Mouse (Mus musculus): ENCODE results near the gene Trim14. TPM values are rescaled to one million over a fixed set of nuclear protein-coding genes. Genes with fewer than 3 reads are reported as not detected.

Trim14 gene
- polyA plus RNA-seq, 1 experiment from 2014 or later, result 0.92 TPM

- no peak for DNase-seq (ENCODE audit: low spot score)
- no peaks in the 10 kb centered on the region for H3K4me1 ChIP-seq (ENCODE audit: control insufficient read depth, insufficient read depth, low read length)
- H3K36me3 ChIP-seq (ENCODE audit: control insufficient read depth, insufficient read depth, low read length), result no peaks in the 10 kb centered on the region
- 82% methylated on average over 8 of the region's 8 CpGs for WGBS
- no peak overlapping the region for H3K27ac ChIP-seq (ENCODE audit: low read depth, low read length)
- H3K9me3 ChIP-seq (ENCODE audit: control insufficient read depth, low read length), result no peaks in the 10 kb centered on the region
- H3K4me2 ChIP-seq (ENCODE audit: low read depth), result no peak overlapping the region
- no peaks in the 10 kb centered on the region for H3K27me3 ChIP-seq (ENCODE audit: control insufficient read depth, insufficient read depth, low read length)
- H3K4me3 ChIP-seq (ENCODE audit: low read depth, low read length), result no peak overlapping the region
- ATAC-seq (ENCODE audit: insufficient read depth, low FRiP score, low TSS enrichment), result no peak
- no peak overlapping the region for H3K9ac ChIP-seq (ENCODE audit: low read length)
Measured at GRCm38 (mm10) chr4:46566931-46567671, 31.2 kb upstream of the Trim14 start.

- no peak for ATAC-seq (ENCODE audit: insufficient read depth, low FRiP score, low TSS enrichment)
- no peak overlapping the region for H3K27ac ChIP-seq (ENCODE audit: low read depth, low read length)
- WGBS, result 96% methylated on average over 4 of the region's 4 CpGs
- no peak for DNase-seq (ENCODE audit: low spot score)
- H3K27me3 ChIP-seq (ENCODE audit: control insufficient read depth, insufficient read depth, low read length), result no peaks in the 10 kb centered on the region
- H3K36me3 ChIP-seq (ENCODE audit: control insufficient read depth, insufficient read depth, low read length), result no peaks in the 10 kb centered on the region
- no peaks in the 10 kb centered on the region for H3K4me1 ChIP-seq (ENCODE audit: control insufficient read depth, insufficient read depth, low read length)
- H3K4me3 ChIP-seq (ENCODE audit: low read depth, low read length), result no peak overlapping the region
- H3K9me3 ChIP-seq (ENCODE audit: control insufficient read depth, low read length), result no peaks in the 10 kb centered on the region
- H3K9ac ChIP-seq (ENCODE audit: low read length), result no peak overlapping the region
- H3K4me2 ChIP-seq (ENCODE audit: low read depth), result no peak overlapping the region
Measured at GRCm38 (mm10) chr4:46565393-46565955, 29.5 kb upstream of the Trim14 start.

- DNase-seq (ENCODE audit: low spot score) (no peak), ATAC-seq (ENCODE audit: insufficient read depth, low FRiP score, low TSS enrichment) (no peak)
- Histone ChIP-seq H3K27ac (ENCODE audit: low read depth, low read length) (no peak overlapping the region), H3K4me2 (ENCODE audit: low read depth) (no peak overlapping the region), H3K9ac (ENCODE audit: low read length) (no peak overlapping the region), H3K4me1 (ENCODE audit: control insufficient read depth, insufficient read depth, low read length) (no peaks in the 10 kb centered on the region), H3K9me3 (ENCODE audit: control insufficient read depth, low read length) (no peaks in the 10 kb centered on the region), H3K27me3 (ENCODE audit: control insufficient read depth, insufficient read depth, low read length) (no peaks in the 10 kb centered on the region), H3K4me3 (ENCODE audit: low read depth, low read length) (no peak overlapping the region), H3K36me3 (ENCODE audit: control insufficient read depth, insufficient read depth, low read length) (no peaks in the 10 kb centered on the region)
- WGBS, result 90% methylated on average over 4 of the region's 4 CpGs
Measured at GRCm38 (mm10) chr4:46564247-46564646, 28.3 kb upstream of the Trim14 start.

DNA sequence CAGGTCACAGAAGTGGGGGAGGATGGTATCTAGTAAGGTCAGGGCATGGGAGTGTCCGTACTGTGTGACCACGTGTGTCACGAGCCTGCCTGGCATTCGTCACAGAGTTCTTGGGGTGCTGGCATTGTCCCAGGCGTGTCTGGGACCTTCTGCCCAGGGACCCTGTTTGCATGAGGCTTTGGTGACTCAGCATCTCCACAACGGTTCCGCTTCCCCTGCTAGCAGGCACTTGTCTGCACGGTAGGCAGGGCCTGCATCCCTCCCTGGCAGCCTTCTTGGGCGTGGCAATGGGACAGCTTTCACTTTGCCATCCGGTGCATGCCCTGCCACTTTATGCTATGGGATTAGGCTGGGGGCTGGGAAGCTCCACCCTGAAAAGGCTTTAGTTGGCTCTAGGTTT, 27.9 kb upstream of the Trim14 start:
- WGBS, result 67% methylated on average over 10 of the region's 10 CpGs
- Histone ChIP-seq H3K4me2 (ENCODE audit: low read depth) (no peak overlapping the region), H3K4me3 (ENCODE audit: low read depth, low read length) (no peak overlapping the region), H3K27me3 (ENCODE audit: control insufficient read depth, insufficient read depth, low read length) (no peaks in the 10 kb centered on the region), H3K4me1 (ENCODE audit: control insufficient read depth, insufficient read depth, low read length) (no peaks in the 10 kb centered on the region), H3K36me3 (ENCODE audit: control insufficient read depth, insufficient read depth, low read length) (no peaks in the 10 kb centered on the region), H3K9ac (ENCODE audit: low read length) (no peak overlapping the region), H3K9me3 (ENCODE audit: control insufficient read depth, low read length) (no peaks in the 10 kb centered on the region), H3K27ac (ENCODE audit: low read depth, low read length) (no peak overlapping the region)
- no peak for DNase-seq (ENCODE audit: low spot score)
- no peak for ATAC-seq (ENCODE audit: insufficient read depth, low FRiP score, low TSS enrichment)

DNA sequence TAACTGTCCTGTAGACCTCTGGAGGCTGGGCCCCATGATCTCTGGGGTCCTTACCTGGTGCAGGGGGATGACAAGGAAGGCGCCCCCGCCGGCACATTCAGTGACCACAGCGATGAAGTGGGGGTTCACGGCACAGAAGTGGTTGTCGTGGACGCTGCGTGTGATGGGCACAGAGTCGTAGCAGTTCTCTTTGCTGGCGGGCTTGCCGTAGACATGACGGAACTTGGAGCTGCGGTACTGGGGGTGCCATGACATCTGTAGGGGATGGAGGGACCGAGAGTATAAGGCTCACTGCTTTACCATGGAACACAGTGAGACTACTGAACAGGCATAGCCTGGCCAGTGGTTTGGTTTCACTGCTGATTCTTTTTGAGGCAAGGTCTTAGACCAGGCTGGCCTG, 26.9 kb upstream of the Trim14 start:
- Histone ChIP-seq H3K4me3 (ENCODE audit: low read depth, low read length) (no peak overlapping the region), H3K4me1 (ENCODE audit: control insufficient read depth, insufficient read depth, low read length) (no peaks in the 10 kb centered on the region), H3K4me2 (ENCODE audit: low read depth) (no peak overlapping the region), H3K36me3 (ENCODE audit: control insufficient read depth, insufficient read depth, low read length) (no peaks in the 10 kb centered on the region), H3K9ac (ENCODE audit: low read length) (no peak overlapping the region), H3K27me3 (ENCODE audit: control insufficient read depth, insufficient read depth, low read length) (no peaks in the 10 kb centered on the region), H3K27ac (ENCODE audit: low read depth, low read length) (no peak overlapping the region), H3K9me3 (ENCODE audit: control insufficient read depth, low read length) (no peaks in the 10 kb centered on the region)
- ATAC-seq (ENCODE audit: insufficient read depth, low FRiP score, low TSS enrichment) (no peak), DNase-seq (ENCODE audit: low spot score) (no peak)
- 92% methylated on average over 14 of the region's 14 CpGs for WGBS

DNA sequence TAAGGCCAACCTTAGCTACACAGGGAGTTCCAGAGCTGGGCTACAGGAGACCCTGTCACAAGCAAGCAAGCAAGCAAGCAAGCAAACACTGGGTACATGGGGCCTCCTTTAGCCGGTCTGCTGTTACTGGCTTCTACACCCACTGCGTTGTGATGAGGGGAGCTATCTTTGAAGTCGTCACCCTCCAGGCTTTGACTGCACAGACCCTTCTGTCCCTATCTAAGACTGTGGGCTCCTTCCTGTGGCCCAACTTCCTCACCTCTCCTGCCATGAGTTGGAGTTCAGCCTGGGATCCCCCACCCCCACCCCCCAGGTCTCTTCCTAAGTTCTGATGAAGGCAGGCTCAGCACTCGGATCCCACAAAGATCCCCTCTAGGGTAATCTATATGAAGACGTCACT, 26.1 kb upstream of the Trim14 start:
- no peak for ATAC-seq (ENCODE audit: insufficient read depth, low FRiP score, low TSS enrichment)

DNA sequence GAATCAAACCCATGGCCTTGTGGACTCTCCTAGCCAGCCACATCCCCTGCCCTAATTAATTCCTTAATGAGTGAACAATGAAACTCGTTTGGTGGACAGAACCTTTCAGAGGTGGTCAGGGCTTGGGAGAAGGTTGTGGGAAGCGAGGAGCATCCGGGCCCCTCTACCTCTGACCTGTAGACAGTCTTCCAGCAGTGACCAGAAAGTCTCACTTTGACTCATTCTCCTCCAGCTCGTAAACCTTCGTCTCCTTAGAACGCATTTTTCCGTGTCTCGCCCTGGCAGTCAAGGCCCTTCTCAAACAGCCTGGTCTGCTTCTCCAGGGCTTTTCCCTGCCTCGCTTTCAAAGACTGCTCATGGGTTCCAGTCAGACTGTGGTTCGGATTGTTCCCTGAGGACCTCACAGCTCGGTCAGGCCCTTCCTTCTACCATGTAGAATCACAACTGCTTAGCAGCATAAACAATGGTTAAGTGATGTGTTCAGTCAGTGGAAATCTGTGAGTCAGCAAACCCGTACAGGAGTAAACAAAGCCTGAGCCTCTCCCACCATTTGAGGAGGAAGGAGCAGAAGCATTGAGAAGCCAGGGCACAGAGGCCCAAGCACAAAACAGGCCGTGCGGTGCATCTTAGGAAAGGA, 24.2 kb upstream of the Trim14 start:
- Histone ChIP-seq H3K27ac (ENCODE audit: low read depth, low read length) (no peak overlapping the region), H3K4me1 (ENCODE audit: control insufficient read depth, insufficient read depth, low read length) (no peaks in the 10 kb centered on the region), H3K27me3 (ENCODE audit: control insufficient read depth, insufficient read depth, low read length) (no peaks in the 10 kb centered on the region), H3K9ac (ENCODE audit: low read length) (no peak overlapping the region), H3K9me3 (ENCODE audit: control insufficient read depth, low read length) (no peaks in the 10 kb centered on the region), H3K4me3 (ENCODE audit: low read depth, low read length) (no peak overlapping the region), H3K36me3 (ENCODE audit: control insufficient read depth, insufficient read depth, low read length) (no peaks in the 10 kb centered on the region), H3K4me2 (ENCODE audit: low read depth) (no peak overlapping the region)
- 83% methylated on average over 14 of the region's 14 CpGs for WGBS
- no peak for DNase-seq (ENCODE audit: low spot score)
- ATAC-seq (ENCODE audit: insufficient read depth, low FRiP score, low TSS enrichment), result no peak

More for the DNA sequence above, 26.1 kb upstream of the Trim14 start:
- H3K4me1 ChIP-seq (ENCODE audit: control insufficient read depth, insufficient read depth, low read length), result no peaks in the 10 kb centered on the region
- WGBS, result 75% methylated on average over 5 of the region's 5 CpGs
- H3K9ac ChIP-seq (ENCODE audit: low read length), result no peak overlapping the region
- H3K36me3 ChIP-seq (ENCODE audit: control insufficient read depth, insufficient read depth, low read length), result no peaks in the 10 kb centered on the region
- H3K4me3 ChIP-seq (ENCODE audit: low read depth, low read length), result no peak overlapping the region
- no peak for DNase-seq (ENCODE audit: low spot score)
- no peaks in the 10 kb centered on the region for H3K27me3 ChIP-seq (ENCODE audit: control insufficient read depth, insufficient read depth, low read length)
- no peak overlapping the region for H3K4me2 ChIP-seq (ENCODE audit: low read depth)
- H3K9me3 ChIP-seq (ENCODE audit: control insufficient read depth, low read length), result no peaks in the 10 kb centered on the region
- H3K27ac ChIP-seq (ENCODE audit: low read depth, low read length), result no peak overlapping the region

DNA sequence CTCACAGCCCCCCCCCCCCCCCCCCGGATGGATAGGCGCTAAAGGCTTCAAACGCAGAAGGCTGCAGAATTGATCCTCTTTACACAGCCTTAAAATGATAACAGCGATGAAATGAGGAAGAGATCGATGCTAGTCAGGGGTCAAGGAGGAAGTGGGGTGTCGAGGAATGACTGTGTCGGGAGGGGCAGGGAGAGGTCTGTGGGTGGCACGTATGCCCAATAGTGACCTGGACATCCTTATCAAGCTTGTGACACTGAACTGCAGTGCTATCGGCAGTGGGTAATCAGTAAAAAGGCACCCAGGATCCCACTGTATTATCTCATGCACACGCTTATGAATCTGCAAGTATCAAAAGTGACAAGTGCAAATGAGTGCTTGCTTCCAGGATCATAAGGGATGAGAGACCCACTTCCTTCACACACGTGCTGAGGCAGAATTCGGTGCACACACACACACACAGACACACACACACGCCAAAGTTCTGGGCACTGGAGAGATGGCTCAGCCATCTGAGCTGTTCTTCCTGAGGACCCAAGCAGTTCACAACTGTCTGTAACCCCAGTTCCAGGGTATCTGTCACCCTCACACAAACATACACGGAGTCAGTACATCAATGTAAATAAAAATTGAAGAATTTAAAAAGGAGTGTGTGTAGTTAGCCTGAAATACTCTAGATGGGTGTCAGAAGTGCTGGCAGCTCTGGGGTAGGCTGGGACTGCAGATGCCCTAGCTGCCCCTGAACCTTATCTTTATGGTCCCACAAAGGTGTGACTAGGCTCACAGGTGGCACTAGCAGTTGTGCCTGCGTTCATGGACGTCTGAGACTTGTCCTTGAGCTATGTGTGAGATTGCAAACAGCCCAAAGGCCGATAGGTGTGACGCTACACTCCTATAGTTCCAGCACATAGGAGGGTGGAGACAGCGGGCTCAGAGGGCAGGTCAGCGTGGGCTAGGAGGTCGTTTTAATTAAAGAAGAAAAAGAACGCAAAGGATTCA, 23.0 kb upstream of the Trim14 start:
- Histone ChIP-seq H3K27ac (ENCODE audit: low read depth, low read length) (no peak overlapping the region), H3K4me2 (ENCODE audit: low read depth) (no peak overlapping the region), H3K4me3 (ENCODE audit: low read depth, low read length) (no peak overlapping the region), H3K9ac (ENCODE audit: low read length) (no peak overlapping the region), H3K4me1 (ENCODE audit: control insufficient read depth, insufficient read depth, low read length) (no peaks in the 10 kb centered on the region), H3K36me3 (ENCODE audit: control insufficient read depth, insufficient read depth, low read length) (no peaks in the 10 kb centered on the region), H3K9me3 (ENCODE audit: control insufficient read depth, low read length) (no peaks in the 10 kb centered on the region), H3K27me3 (ENCODE audit: control insufficient read depth, insufficient read depth, low read length) (no peaks in the 10 kb centered on the region)
- WGBS, result 83% methylated on average over 22 of the region's 22 CpGs
- DNase-seq (ENCODE audit: low spot score) (no peak), ATAC-seq (ENCODE audit: insufficient read depth, low FRiP score, low TSS enrichment) (no peak)
